Mouse (Mus musculus): ENCODE results near the gene Msh4. TPM values are rescaled to one million over a fixed set of nuclear protein-coding genes. Genes with fewer than 3 reads are reported as not detected.
"Not testable (repeated sequence)": the region's sequence is repeated elsewhere in the genome, so short reads cannot be mapped to it uniquely, and the experiment has no call there.

Msh4 gene
- total RNA-seq, 2 experiments from 2014 or later, result 0.20 to 0.22 TPM

- no peak for DNase-seq
- intact Hi-C loops (cut with DNase I), result no loop called here
Observed at GRCm38 (mm10) chr3:153852266-153852665, 53.7 kb downstream of the Msh4 start.

GRCm38 (mm10) chr3:153850759-153851158, 55.2 kb downstream of the Msh4 start:
- intact Hi-C loops (cut with DNase I), result no loop called here

GRCm38 (mm10) chr3:153849368-153850015, 56.4 kb downstream of the Msh4 start:
- peak; percentile 44 to 52 for DNase-seq
- intact Hi-C loops (cut with DNase I), result no loop called here

More at GRCm38 (mm10) chr3:153850759-153851158, 55.2 kb downstream of the Msh4 start:
- DNase-seq, result no peak

DNA sequence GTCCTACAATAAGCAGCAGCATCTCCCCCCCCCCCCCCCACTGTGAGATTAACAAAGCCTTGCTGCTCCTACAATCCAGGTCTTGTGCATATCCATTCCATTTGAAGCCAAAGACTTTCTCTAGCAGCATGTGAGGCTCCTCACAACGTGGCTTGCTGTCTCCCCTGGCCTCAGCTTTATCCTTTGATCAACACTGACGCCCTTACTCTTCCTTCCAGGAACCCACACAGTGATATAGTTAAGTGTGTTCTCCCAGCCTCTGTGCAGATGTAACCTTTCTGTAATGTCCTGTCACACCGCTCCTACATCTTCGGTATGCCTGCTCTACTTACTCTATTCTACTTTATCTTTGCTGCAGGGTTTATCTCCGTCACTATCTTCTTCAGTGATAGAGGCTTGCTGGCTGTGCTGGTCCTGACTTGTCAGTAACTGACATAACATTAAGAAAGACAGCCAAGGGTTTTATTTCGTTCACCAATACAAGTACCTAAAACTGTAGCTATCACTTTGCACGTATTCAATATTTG, 58.7 kb downstream of the Msh4 start:
- intact Hi-C loops (cut with DNase I), result no loop called here
- no peak for DNase-seq

GRCm38 (mm10) chr3:153846109-153846508, 59.8 kb downstream of the Msh4 start:
- intact Hi-C loops (cut with DNase I), result no loop called here

DNA sequence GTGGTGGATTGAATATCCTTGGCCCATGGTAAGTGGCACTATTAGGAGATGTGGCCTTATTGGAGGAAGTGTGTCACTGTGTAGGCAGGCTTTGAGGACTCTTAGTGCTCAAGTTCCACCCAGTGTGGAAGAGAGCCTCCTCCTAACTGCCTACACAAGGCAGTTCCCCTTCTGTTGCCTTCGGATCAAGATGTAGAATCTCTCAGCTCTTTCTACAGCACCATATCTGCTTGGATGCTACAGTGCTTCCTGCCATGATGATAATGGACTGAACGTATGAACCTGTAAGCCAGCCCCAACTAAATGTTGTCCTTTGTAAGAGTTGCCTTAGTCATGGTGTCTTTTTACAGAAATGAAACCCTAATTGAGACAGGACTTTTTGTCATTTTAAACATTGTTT, 60.4 kb downstream of the Msh4 start:
- no peak for DNase-seq
- intact Hi-C loops (cut with DNase I), result no loop called here

More at GRCm38 (mm10) chr3:153846109-153846508, 59.8 kb downstream of the Msh4 start:
- DNase-seq, result no peak

- intact Hi-C loops (cut with DNase I), result no loop called here
- no peak for DNase-seq
Observed at GRCm38 (mm10) chr3:153844757-153845156, 61.2 kb downstream of the Msh4 start.

- no peak for DNase-seq
- intact Hi-C loops (cut with DNase I), result no loop called here
Observed at GRCm38 (mm10) chr3:153844030-153844429, 61.9 kb downstream of the Msh4 start, which contains the start of gene Asb17. Gene Asb17, plus strand, starts transcription at chr3:153844209.

DNA sequence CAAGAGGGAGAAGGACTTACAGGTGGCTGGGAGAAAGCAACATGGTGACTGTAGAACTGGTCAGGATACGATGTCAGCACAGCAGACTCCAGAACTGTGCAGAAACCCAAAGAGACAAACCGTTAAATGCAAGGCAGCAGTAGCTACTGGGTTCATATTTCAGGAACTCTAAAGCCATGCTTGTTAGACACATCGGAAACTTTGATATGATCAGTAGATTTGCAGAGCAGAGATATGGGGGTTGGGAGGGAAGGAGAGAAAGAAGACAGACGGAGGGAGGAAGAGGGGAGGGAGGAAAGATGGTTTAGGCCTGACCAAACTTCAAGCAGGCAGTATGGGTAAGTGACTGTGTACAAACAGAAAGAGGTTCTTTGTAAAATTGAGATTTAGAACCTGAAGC, 68.3 kb downstream of the Msh4 start:
- intact Hi-C loops (cut with DNase I), result no loop called here
- DNase-seq, result no peak

- no peak for DNase-seq
- intact Hi-C loops (cut with DNase I), result no loop called here
Observed at GRCm38 (mm10) chr3:153836316-153836715, 69.6 kb downstream of the Msh4 start.

DNA sequence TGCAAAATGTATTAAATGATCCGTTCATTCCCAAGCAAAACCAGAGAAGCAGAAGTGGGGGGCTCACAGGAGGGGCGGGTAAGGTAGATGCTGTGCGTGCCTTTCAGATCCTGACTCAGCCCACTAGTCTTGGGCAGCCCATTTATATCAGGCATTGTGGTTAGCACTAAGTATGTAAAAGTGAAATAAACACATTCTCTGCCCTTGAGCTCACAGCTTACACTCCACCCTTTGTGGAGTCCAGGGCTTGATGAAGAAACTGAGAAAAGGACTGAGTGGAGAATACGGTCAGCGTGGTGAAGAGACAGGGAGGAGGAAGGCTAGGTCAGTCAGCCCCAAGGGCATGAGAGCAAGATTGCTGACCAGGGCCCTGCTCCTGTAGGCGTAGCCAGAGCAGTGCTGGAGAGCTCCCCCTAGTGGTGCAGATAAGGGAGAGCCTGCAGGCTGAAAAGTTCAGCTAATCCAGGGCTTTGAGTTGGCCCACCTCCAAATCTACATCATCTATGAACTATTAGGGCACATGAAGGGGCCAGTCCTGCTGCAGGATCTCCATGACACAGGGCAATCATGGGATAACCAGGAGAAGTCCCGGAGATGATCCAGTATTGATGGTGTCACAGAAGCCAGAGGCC, 70.4 kb downstream of the Msh4 start:
- intact Hi-C loops (cut with DNase I), result no loop called here
- DNase-seq, result peak; percentile 70 to 82

GRCm38 (mm10) chr3:153834071-153834470, 71.9 kb downstream of the Msh4 start:
- no peak for DNase-seq
- intact Hi-C loops (cut with DNase I), result no loop called here

DNA sequence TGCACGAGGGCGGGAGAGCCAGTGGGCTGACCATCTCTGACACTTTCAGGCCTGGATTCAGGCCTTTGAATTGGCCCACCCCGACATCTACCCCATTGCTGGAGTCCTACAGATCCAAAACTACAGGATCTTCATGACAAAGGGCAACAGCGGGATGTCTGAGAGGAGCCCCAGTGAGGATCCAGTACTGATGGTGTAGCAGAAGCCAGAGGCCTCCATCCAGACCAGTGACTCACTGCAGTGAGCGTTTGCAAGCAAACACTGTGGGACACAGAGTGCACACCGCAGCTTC, 73.3 kb downstream of the Msh4 start:
- intact Hi-C loops (cut with DNase I), result no loop called here
- DNase-seq, result no peak

DNA sequence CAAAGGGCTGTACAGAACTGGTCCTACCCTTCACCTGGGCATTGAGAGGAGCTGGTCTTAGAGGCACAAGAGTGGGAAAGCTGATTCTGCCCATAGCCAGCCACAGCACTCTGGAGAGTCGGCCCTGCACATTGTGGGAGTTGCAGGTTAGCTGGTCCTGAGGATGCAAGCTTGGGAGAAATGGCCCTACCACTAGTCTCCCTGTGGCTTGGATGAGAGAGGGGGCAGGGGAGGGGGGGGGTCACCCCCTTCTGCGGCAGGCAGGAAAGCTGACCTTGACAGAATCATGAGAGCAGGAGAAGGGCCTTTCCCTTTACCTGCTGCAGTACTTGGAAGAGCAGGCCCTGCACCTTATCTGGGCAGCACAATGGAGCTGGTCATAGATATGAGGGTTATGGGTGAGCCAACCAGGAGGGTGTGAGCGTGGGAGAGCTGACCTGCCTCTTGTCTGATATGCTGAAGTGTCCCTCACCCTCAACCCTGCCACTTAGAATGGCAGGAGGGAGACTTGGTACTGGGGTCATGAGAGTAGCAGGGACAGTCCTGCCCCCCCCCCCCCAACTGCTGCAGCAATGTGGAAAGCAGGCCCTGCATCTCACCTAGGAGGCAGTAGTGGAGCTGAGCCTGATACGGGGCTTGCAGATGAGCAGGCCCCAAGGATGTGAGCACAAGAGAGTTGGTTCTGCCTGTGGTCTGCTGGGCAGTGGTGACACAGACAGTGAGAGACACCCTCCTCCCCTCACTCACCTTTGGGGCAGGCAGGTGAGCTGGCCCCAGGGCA, 73.9 kb downstream of the Msh4 start:
- intact Hi-C loops (cut with DNase I), result no loop called here
- no peak for DNase-seq

GRCm38 (mm10) chr3:153831014-153831872, 74.7 kb downstream of the Msh4 start:
- DNase-seq, result peak in 1 of 2 experiments; percentile 15
- intact Hi-C loops (cut with DNase I), result no loop called here

GRCm38 (mm10) chr3:153829788-153830187, 76.2 kb downstream of the Msh4 start:
- DNase-seq, result not testable (repeated sequence)
- intact Hi-C loops (cut with DNase I), result loop anchor here (5.0 kb wide), 1 partner anchor 577 kb away; no protein-coding TSS in a partner anchor

DNA sequence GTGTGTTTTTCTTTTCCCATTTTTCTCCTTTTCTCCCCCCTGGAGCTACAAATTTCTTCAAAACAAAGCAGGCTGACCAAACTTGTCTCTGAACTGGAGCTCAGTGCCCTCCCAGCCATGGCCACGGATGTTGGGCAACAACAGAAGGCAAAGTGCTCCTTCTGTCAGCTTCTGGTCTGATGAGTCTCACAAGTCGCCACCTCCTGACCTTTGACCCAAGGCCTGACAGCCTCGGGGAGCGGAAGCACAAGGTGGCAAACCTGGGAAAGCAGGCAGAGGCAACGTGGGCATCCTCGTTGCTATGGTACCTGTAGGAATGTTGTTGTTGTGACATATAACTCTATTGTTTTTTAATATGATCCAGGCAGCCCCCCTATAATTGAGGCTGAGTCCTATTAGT, 79.3 kb downstream of the Msh4 start:
- DNase-seq, result no peak

GRCm38 (mm10) chr3:153825197-153825596, 80.7 kb downstream of the Msh4 start:
- intact Hi-C loops (cut with DNase I), result loop anchor here (5.0 kb wide), 1 partner anchor 573 kb away; no protein-coding TSS in a partner anchor
- DNase-seq, result no peak

More for the DNA sequence above, 79.3 kb downstream of the Msh4 start:
- intact Hi-C loops (cut with DNase I), result loop anchor here (5.0 kb wide), 1 partner anchor 574 kb away; no protein-coding TSS in a partner anchor

DNA sequence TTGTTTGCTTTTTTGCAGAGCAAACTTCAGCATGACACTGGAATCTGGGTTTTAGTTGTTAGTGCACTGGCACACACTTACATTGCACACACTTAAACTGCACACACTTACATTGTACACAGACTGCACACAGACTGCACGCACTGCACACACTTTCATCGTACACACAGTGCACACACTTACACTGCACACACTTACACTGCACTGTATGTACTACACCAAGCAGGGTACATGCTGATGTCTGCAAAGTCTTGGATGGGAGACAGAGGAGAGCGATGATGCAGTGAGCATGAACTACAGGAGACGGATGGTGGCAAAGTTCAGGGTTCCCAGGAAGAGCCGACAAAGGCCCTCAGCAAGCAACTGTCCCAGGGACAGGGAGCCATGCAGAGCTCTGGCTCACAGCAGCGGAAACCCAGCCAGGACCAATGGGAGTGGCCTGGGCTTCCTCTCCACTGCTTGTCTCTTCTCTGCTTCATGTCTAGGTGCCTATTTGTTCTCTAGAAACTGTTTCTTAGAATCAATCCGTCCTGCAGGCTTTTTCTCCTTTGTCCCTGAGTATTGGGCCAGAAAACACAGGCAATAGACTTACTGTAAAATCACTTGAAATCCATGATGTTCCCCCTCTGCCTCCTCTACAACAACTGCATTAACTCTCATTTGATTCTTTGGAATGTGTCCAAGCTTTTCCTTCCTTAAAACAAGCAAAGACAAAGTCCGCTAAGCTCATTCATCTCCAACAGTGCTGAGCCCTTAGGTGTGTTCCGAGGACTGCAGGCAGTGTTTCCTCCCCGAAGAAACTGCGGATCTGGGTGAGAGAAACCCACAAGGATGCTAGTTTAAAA, 82.0 kb downstream of the Msh4 start:
- intact Hi-C loops (cut with DNase I), result no loop called here

More for the DNA sequence above, 82.0 kb downstream of the Msh4 start:
- DNase-seq, result peak; percentile 7 to 14
